Mouse (Mus musculus): ENCODE data around the gene Snf8. TPM values are rescaled to one million over a fixed set of nuclear protein-coding genes. Genes with fewer than 3 reads are reported as not detected.

Gene Snf8
- polyA plus RNA-seq, 1 experiment: 17.0 TPM

DNA sequence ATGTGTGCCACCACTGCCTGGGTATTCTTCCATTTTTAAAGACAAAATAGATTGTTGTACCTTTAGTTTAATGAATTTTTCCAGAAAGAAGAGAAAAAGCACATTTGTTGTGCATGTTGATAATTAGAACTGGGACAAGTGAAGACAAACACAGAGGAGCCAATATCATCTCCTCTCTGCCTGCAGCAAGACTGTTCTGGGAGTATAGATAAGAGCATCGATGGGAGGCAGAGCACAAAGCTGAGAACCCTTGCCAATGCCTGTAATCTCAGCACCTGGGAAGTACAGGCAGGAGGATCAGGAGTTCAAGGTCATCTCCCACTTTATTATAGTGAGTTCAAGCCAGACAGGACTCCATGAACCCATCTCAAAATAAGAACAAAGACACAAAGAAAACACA is 3.9 kb downstream of the Snf8 start:
- Histone ChIP-seq H3K36me3 (ENCODE audit: control insufficient read depth) (peaks cover 52% of the 10 kb centered on the region), H3K9me3 (ENCODE audit: control insufficient read depth, low read length) (no peaks in the 10 kb centered on the region), H3K27me3 (ENCODE audit: control insufficient read depth) (no peaks in the 10 kb centered on the region), H3K4me3 (replicated peaks) (no peak overlapping the region), H3K4me1 (ENCODE audit: control insufficient read depth) (peaks cover 49% of the 10 kb centered on the region)
- no peak for TF ChIP-seq TAL1 (IDR thresholded peaks at IDR 0.05; ENCODE audit: low read length)
- TF ChIP-seq GATA1 (IDR thresholded peaks at IDR 0.05; ENCODE audit: low read length): no peak

DNA sequence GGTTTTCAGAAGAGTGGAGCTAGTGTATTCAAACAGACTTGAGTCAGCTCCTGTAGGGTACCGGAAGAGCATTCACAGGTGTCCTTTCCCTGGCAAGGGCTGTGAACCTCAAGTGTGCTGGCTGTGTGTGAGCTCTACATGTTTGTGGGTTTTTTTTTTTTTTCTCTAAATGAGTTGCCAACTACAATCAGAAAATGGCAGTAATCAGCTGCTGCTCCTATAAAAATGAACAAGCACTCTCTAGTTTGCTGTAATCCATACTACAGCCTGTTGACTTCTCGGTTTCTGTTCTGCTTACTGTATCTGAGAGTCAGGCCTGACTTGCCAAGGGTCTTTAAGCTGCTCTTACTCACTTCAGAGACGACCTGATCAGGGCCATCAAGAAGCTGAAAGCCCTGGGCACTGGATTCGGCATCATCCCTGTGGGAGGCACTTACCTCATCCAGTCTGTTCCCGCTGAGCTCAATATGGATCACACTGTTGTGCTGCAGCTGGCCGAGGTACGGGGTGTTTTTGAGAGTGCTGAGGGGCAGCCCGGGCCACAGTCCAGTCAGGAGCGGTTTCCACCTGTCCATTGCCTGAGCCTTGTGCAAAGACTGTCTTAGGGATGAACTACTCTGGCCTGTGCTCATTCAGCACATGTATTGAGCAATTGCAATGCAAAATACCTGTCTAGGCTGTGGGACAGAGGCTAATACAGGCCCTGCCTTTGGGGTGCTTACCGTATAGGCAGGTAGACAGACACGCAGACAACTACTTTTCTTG is 10.3 kb downstream of the Snf8 start:
- TF ChIP-seq TAL1 (IDR thresholded peaks at IDR 0.05; ENCODE audit: low read length) (no peak), GATA1 (IDR thresholded peaks at IDR 0.05; ENCODE audit: low read length) (no peak)
- no peaks in the 10 kb centered on the region for H3K9me3 ChIP-seq (ENCODE audit: control insufficient read depth, low read length)
- no peak overlapping the region for H3K4me3 ChIP-seq (replicated peaks)
- H3K36me3 ChIP-seq (ENCODE audit: control insufficient read depth): peaks cover 83% of the 10 kb centered on the region
- H3K4me1 ChIP-seq (ENCODE audit: control insufficient read depth): 0 out of 2 replicates have a peak, but pooled peaks cover 1% of the 10 kb centered on the region
- no peaks in the 10 kb centered on the region for H3K27me3 ChIP-seq (ENCODE audit: control insufficient read depth)

DNA sequence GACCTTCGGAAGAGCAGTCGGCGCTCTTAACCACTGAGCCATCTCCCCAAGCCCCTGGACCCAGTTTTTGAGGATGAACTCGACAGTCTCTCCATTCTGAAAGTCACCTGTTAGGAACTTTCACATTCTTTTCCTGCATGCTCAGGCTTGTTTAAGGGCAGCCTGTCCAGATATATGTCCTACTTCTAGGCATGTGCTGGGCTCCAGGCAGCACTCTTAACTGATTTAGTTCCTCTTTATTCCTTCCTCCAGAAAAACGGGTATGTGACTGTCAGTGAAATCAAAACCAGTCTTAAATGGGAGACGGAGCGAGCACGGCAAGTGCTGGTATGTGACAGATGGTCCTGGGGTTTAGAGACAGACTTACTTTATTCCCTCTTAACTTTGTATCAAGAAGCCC is 11.3 kb downstream of the Snf8 start:
- H3K4me1 ChIP-seq (ENCODE audit: control insufficient read depth): peaks cover 3% of the 10 kb centered on the region; the same call in 1 of the 2 replicates
- no peaks in the 10 kb centered on the region for H3K9me3 ChIP-seq (ENCODE audit: control insufficient read depth, low read length)
- no peaks in the 10 kb centered on the region for H3K27me3 ChIP-seq (ENCODE audit: control insufficient read depth)
- peaks cover 90% of the 10 kb centered on the region for H3K36me3 ChIP-seq (ENCODE audit: control insufficient read depth)
- H3K4me3 ChIP-seq (replicated peaks): no peak overlapping the region
- no peak for TF ChIP-seq TAL1 (IDR thresholded peaks at IDR 0.05; ENCODE audit: low read length)
- no peak for TF ChIP-seq GATA1 (IDR thresholded peaks at IDR 0.05; ENCODE audit: low read length)

DNA sequence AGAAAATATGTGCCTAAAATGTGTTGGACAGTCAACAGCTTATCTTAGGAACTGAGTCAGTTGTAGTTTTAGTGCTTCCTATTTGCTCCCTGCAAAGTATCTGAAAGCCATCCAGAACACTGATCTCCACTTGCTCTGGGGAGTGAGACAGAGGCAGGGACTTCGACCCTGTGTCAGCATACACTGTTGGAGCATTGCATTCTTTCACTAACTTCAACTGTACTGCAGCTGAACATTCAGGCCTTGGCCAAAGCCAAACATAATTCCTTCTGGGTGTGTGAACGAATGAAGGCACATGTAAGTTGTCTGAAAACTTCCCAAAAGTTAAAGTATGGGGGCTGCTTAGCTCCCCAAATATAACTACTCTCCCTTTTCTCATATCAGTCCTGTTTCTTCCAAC is 12.1 kb downstream of the Snf8 start:
- Histone ChIP-seq H3K4me3 (replicated peaks) (no peak overlapping the region), H3K27me3 (ENCODE audit: control insufficient read depth) (no peaks in the 10 kb centered on the region), H3K36me3 (ENCODE audit: control insufficient read depth) (peaks cover 92% of the 10 kb centered on the region), H3K9me3 (ENCODE audit: control insufficient read depth, low read length) (no peaks in the 10 kb centered on the region), H3K4me1 (ENCODE audit: control insufficient read depth) (peaks cover 4% of the 10 kb centered on the region; the same call in 1 of the 2 replicates)
- TF ChIP-seq GATA1 (IDR thresholded peaks at IDR 0.05; ENCODE audit: low read length) (no peak), TAL1 (IDR thresholded peaks at IDR 0.05; ENCODE audit: low read length) (no peak)

DNA sequence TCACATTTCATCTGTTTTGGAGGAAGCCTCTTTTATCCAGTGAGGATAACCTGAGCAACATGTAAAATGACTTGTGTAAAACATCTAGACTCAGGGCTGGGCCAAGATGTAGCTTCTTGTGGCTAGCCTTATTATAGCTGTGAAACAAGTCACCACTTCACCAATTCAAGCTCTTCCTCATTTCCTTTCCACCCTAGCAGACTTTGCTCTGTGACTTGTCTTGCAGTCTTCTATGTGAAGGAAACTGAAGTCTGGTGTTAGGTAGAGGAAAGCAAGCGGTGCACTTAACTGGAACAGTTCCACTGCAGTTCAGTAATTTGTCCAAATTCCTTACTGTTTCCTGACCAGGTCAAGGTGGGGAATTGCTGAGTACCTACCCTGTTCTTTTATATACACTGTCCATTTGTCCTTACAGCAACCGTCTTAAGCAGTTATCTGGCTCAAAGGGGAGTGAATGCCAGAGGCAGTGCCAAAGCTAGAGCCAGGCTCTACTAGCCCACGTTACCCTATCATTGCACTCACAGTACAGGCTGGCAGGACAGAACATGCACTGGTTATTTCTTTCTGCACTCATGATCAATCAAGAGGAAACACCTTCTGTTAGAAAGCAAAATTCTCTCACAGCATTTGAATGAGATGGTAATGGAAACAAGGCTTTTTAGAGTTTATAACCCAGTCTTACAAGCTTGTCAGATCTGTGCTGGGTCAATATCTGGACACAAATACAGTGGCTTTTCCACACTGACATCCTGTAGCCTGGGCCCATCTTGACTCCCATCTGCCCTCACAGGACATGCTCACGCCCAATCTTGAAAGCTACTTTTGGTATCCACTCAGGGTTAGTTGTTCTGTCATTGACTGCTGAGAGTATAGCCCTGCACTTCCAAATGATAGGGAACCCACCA is 13.0 kb downstream of the Snf8 start:
- Histone ChIP-seq H3K36me3 (ENCODE audit: control insufficient read depth) (peaks cover 97% of the 10 kb centered on the region), H3K4me3 (replicated peaks) (no peak overlapping the region)

DNA sequence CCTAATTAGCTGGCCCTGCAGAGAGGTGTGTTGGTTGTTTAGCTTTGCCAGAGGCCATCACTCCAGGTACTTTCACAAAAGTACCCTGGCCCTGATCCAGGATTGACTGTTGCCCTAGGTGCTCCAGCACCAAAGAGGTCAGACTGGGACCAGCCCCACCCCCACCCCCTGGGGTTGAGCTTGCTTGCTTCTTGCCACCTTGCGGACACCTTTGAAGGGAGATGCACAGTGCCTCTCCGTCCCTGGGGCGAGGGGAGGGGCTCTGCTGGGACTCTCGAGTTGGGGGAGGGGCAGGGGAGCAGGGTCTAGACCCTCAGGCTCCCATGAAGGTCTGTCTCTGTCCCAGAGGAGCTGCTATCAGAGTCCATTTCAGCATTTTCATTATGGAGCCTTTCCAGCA is 15.3 kb downstream of the Snf8 start:
- Histone ChIP-seq H3K36me3 (ENCODE audit: control insufficient read depth) (peaks cover 94% of the 10 kb centered on the region), H3K4me3 (replicated peaks) (no peak overlapping the region), H3K9me3 (ENCODE audit: control insufficient read depth, low read length) (no peaks in the 10 kb centered on the region), H3K4me1 (ENCODE audit: control insufficient read depth) (peaks cover 4% of the 10 kb centered on the region; the same call in 1 of the 2 replicates), H3K27me3 (ENCODE audit: control insufficient read depth) (no peaks in the 10 kb centered on the region)
- TF ChIP-seq TAL1 (IDR thresholded peaks at IDR 0.05; ENCODE audit: low read length) (no peak), GATA1 (IDR thresholded peaks at IDR 0.05; ENCODE audit: low read length) (no peak)

More for the DNA sequence above, 13.0 kb downstream of the Snf8 start:
- H3K9me3 ChIP-seq (ENCODE audit: control insufficient read depth, low read length): no peaks in the 10 kb centered on the region
- H3K4me1 ChIP-seq (ENCODE audit: control insufficient read depth): peaks cover 4% of the 10 kb centered on the region; the same call in 1 of the 2 replicates
- TF ChIP-seq GATA1 (IDR thresholded peaks at IDR 0.05; ENCODE audit: low read length) (no peak), TAL1 (IDR thresholded peaks at IDR 0.05; ENCODE audit: low read length) (no peak)
- H3K27me3 ChIP-seq (ENCODE audit: control insufficient read depth): no peaks in the 10 kb centered on the region

DNA sequence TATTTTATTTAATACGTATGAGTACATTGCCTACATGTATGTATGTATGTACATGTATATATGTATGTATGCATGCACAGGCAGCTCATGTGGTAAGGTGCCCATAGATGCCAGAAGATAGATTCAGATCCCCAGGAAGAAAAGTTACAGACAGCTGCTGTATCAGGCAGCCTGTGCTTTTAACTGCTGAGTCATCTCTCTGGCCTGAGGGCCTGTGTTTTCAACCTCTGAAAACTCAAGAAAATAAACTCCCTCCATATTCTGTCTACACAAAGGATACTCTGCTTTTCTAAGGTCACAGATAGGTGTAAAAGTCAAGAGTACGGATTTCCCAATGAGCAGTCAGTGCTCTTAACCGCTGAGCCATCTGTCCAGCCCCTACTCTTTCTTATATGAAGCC is 16.2 kb downstream of the Snf8 start:
- Histone ChIP-seq H3K4me1 (ENCODE audit: control insufficient read depth) (peaks cover 4% of the 10 kb centered on the region; the same call in 1 of the 2 replicates), H3K4me3 (replicated peaks) (no peak overlapping the region), H3K36me3 (ENCODE audit: control insufficient read depth) (peaks cover 95% of the 10 kb centered on the region), H3K27me3 (ENCODE audit: control insufficient read depth) (no peaks in the 10 kb centered on the region), H3K9me3 (ENCODE audit: control insufficient read depth, low read length) (no peaks in the 10 kb centered on the region)
- TF ChIP-seq TAL1 (IDR thresholded peaks at IDR 0.05; ENCODE audit: low read length): no peak

DNA sequence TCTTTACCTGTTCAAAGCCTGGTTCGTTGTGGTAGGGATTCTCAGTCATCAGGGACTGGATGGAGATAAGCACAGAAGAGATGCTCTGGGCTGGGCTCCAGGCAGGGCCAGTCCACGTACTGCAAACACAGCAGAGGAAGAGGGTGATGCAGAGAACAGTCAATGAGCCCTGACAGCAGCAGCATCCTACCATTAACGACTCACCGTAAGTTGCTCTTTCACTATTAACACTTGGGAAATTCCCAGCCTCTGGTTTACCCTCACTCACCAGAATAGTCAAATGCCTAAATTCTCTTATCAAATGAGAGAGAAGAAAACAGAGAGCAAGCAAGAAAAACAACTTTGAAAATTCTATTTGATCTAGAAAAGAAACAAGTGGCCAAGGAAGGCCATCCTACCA is 23.6 kb downstream of the Snf8 start:
- no peaks in the 10 kb centered on the region for H3K27me3 ChIP-seq (ENCODE audit: control insufficient read depth)
- peaks cover 93% of the 10 kb centered on the region for H3K36me3 ChIP-seq (ENCODE audit: control insufficient read depth)
- H3K4me1 ChIP-seq (ENCODE audit: control insufficient read depth): peaks cover 10% of the 10 kb centered on the region
- no peak for TF ChIP-seq GATA1 (IDR thresholded peaks at IDR 0.05; ENCODE audit: low read length)
- TF ChIP-seq TAL1 (IDR thresholded peaks at IDR 0.05; ENCODE audit: low read length): no peak
- H3K4me3 ChIP-seq (replicated peaks): no peak overlapping the region
- no peaks in the 10 kb centered on the region for H3K9me3 ChIP-seq (ENCODE audit: control insufficient read depth, low read length)

Measured in erythroblast, embryonic 14.5 days (primary cell).